11 mouse cellular contexts compared by ENCODE assay signal in the genomic region with DNA sequence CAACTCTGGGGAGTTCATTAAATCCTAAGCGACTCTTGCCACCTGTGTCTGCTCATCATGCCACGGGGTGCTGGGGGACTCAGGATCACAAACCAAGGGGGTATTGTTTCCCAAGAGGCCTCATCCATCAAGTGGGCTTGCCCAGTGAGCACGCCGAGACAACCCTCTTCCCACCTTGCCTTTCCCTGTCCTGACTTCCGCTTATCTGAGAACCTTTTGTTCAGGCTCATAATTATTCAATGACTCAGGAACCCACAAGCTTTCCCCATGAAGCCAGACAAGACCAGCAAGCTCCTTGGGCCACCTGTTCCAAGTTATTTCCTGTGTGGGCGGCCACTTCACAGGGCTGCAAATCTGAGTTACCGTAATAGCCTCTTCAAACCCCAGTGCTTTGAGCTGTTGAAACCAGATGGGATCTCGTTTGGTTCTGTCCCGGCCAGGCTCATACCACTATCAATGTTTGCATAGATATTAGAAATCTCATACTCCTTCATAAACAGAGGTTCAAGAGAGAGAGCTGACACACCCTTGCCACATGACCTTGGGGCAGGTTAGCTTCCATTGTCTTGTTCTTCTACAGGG.
DNase-seq lines count a peak whose midpoint lies in the region; ATAC-seq and TF ChIP-seq lines count a peak whose summit lies in the region.
"Had no signal": no experiment of that assay in that cellular context is flagged by ENCODE, and none has a peak within 500 bp of the region (broad histone marks: within the 10 kb centered on the region; RNA-seq: fewer than 3 reads in every experiment).

No protein-coding gene starts in this region.

- H3K4me3 ChIP-seq in intestine, postnatal 0 days (ENCODE audit: low read depth, low read length) = no peak overlapping the region
- H3K4me3 ChIP-seq: liver, embryonic 13.5 days had no signal

- no peak overlapping the region for H3K4me2 ChIP-seq in intestine, postnatal 0 days (replicated peaks; ENCODE audit: low read depth)
- H3K4me2 ChIP-seq: liver, embryonic 13.5 days had no signal

- DNase-seq in 416B (ENCODE audit: low read depth) (peak; percentile 87), NIH3T3 (ENCODE audit: low read depth) (peak; percentile 45)
- DNase-seq in lung, postnatal 14 days = peak; percentile 5
- no peak for DNase-seq in heart, adult 11 months
- DNase-seq in cerebellum, adult 9-11 months = no peak
- DNase-seq in adrenal gland, adult 18-20 months (ENCODE audit: low spot score in 2 of 2) = no peak
- no peak for DNase-seq in cerebellum, adult 11-12 months
- DNase-seq: heart, postnatal 10 days; liver, embryonic 13.5 days had no signal

- peak; percentile 28; the same call in 1 of the 2 replicates for ATAC-seq in intestine, postnatal 0 days
- ATAC-seq: forebrain, embryonic 14.5 days had no signal

- WGBS in intestine, postnatal 0 days = 44% methylated on average over 9 of the region's 9 CpGs

- no peaks in the 10 kb centered on the region for H3K9me3 ChIP-seq in intestine, postnatal 0 days (ENCODE audit: control insufficient read depth)
- H3K9me3 ChIP-seq: liver, embryonic 13.5 days had no signal

- no peaks in the 10 kb centered on the region for H3K27me3 ChIP-seq in intestine, postnatal 0 days (replicated peaks; ENCODE audit: control insufficient read depth, insufficient read depth, low read length)

- no peak overlapping the region for H3K27ac ChIP-seq in intestine, postnatal 0 days (ENCODE audit: low read depth, low read length)
- H3K27ac ChIP-seq: liver, embryonic 13.5 days had no signal

- TF ChIP-seq CTCF in intestine, postnatal 0 days (IDR thresholded peaks at IDR 0.05; ENCODE audit: low read depth) = no peak

- no peak overlapping the region for H3K9ac ChIP-seq in intestine, postnatal 0 days (ENCODE audit: low read depth, low read length)
- H3K9ac ChIP-seq: liver, embryonic 13.5 days had no signal

- H3K4me1 ChIP-seq in intestine, postnatal 0 days (replicated peaks; ENCODE audit: control insufficient read depth, insufficient read depth, low read length) = no peaks in the 10 kb centered on the region
- H3K4me1 ChIP-seq: liver, embryonic 13.5 days had no signal

- no peaks in the 10 kb centered on the region for H3K36me3 ChIP-seq in intestine, postnatal 0 days (ENCODE audit: control insufficient read depth, insufficient read depth)
- H3K36me3 ChIP-seq: liver, embryonic 13.5 days had no signal

Comparison
In these comparisons a context has a peak if more than half of its experiments do, and no peak if none do; other contexts are left out.
1. DNase-seq: peak in 416B (single experiment), NIH3T3 (single experiment) and lung, postnatal 14 days (single experiment); none in heart, adult 11 months (single experiment), cerebellum, adult 9-11 months (single experiment), adrenal gland, adult 18-20 months (0 of 2) and cerebellum, adult 11-12 months (single experiment).